Mouse (Mus musculus) hindbrain, embryonic 16.5 days (tissue): ENCODE measurements around the gene Kcne4. TPM values are rescaled to one million over a fixed set of nuclear protein-coding genes. Genes with fewer than 3 reads are reported as not detected.

Experiments used
- ATAC-seq: fragments of 200-750 bp; cut with Nextera tagmentation; 2 replicates; pipeline ENCODE4 v1.8.0; 2017; ENCODE audit warnings: moderate TSS enrichment, moderate library complexity
- H3K27ac ChIP-seq: fragments of 300-500 bp; sonication (generic); 2 replicates; pipeline ENCODE4 v1.5.1; 2014; ENCODE audit warnings: low read depth, mild to moderate bottlenecking, control low read depth, low read length, moderate library complexity
- H3K27me3 ChIP-seq: fragments of 300-500 bp; sonication (generic); replicated peaks from 2 replicates; pipeline ENCODE4 v1.6.1; 2014; ENCODE audit warnings: low read length; ENCODE audit not compliant: control insufficient read depth, insufficient read depth
- H3K36me3 ChIP-seq: fragments of 300-500 bp; sonication (generic); 2 replicates; pipeline ENCODE4 v1.6.1; 2014; ENCODE audit warnings: mild to moderate bottlenecking, low read length, moderate library complexity, mixed read lengths; ENCODE audit not compliant: control insufficient read depth, insufficient read depth
- H3K4me1 ChIP-seq: fragments of 300-500 bp; sonication (generic); 2 replicates; pipeline ENCODE4 v1.6.1; 2014; ENCODE audit warnings: low read depth, low read length; ENCODE audit not compliant: control insufficient read depth, insufficient read depth
- H3K4me2 ChIP-seq: fragments of 300-500 bp; sonication (generic); 2 replicates; pipeline ENCODE4 v1.6.1; 2014; ENCODE audit warnings: mild to moderate bottlenecking, low read length, control low read depth, moderate library complexity
- H3K4me3 ChIP-seq: fragments of 300-500 bp; sonication (generic); 2 replicates; pipeline ENCODE4 v1.5.1; 2014; ENCODE audit warnings: mild to moderate bottlenecking, low read length, control low read depth, moderate library complexity
- H3K9ac ChIP-seq: fragments of 300-500 bp; sonication (generic); 2 replicates; pipeline ENCODE4 v1.6.1; 2014; ENCODE audit warnings: low read depth, mild to moderate bottlenecking, control low read depth, low read length, moderate library complexity
- H3K9me3 ChIP-seq: fragments of 300-500 bp; sonication (generic); 2 replicates; pipeline ENCODE4 v1.6.1; 2014; ENCODE audit warnings: mild to moderate bottlenecking, low read length, moderate library complexity; ENCODE audit not compliant: control insufficient read depth
- WGBS: fragments of 180-500 bp; shearing (Covaris S2); extraction: QIAGEN DNeasy Blood & Tissue Kit; methylation state at CpG from one replicate; pipeline ENCODE4 v1.1.7; 2014; 5-methylcytosine and 5-hydroxymethylcytosine counted together
- polyA plus RNA-seq: library from polyadenylated mRNA; unstranded; fragments of >200 nt; fragmentation: Nextera tagmentation; extraction: Ambion mirVana; gene quantifications from 2 replicates; pipeline ENCODE4 v1.2.1, GENCODE M21; 2015

The Kcne4 gene
- polyA plus RNA-seq, 1 experiment from 2014 or later, result 1.9 TPM

- H3K27ac ChIP-seq, result 0 out of 2 replicates have a peak overlapping the region, but pooled peaks have one; percentile 3
- 60% methylated on average over 11 of the region's 11 CpGs for WGBS
- peak; percentile 19; the same call in 1 of the 2 replicates for ATAC-seq
These were observed 2.3 kb downstream of the Kcne4 start for GRCm38 (mm10) chr1:78818630-78819526.

GRCm38 (mm10) chr1:78819592-78819991, 3.0 kb downstream of the Kcne4 start:
- 35% methylated on average over 7 of the region's 7 CpGs for WGBS
- H3K27ac ChIP-seq, result no peak overlapping the region; the same call in 1 of the 2 replicates

More at GRCm38 (mm10) chr1:78818630-78819526, 2.3 kb downstream of the Kcne4 start:
- Histone ChIP-seq H3K9me3 (no peaks in the 10 kb centered on the region), H3K36me3 (no peaks in the 10 kb centered on the region), H3K4me1 (no peaks in the 10 kb centered on the region; the same call in 1 of the 2 replicates), H3K4me3 (no peak overlapping the region), H3K4me2 (no peak overlapping the region), H3K9ac (no peak overlapping the region), H3K27me3 (no peaks in the 10 kb centered on the region)

GRCm38 (mm10) chr1:78820176-78820575, 3.6 kb downstream of the Kcne4 start:
- H3K27me3 ChIP-seq, result no peaks in the 10 kb centered on the region
- H3K4me1 ChIP-seq, result no peaks in the 10 kb centered on the region; the same call in 1 of the 2 replicates
- H3K9me3 ChIP-seq, result no peaks in the 10 kb centered on the region
- ATAC-seq, result no peak
- H3K27ac ChIP-seq, result no peak overlapping the region
- no peak overlapping the region for H3K4me3 ChIP-seq
- 46% methylated on average over 8 of the region's 8 CpGs for WGBS
- no peak overlapping the region for H3K4me2 ChIP-seq
- H3K36me3 ChIP-seq, result no peaks in the 10 kb centered on the region
- H3K9ac ChIP-seq, result no peak overlapping the region

More at GRCm38 (mm10) chr1:78819592-78819991, 3.0 kb downstream of the Kcne4 start:
- Histone ChIP-seq H3K4me1 (no peaks in the 10 kb centered on the region; the same call in 1 of the 2 replicates), H3K9ac (no peak overlapping the region), H3K9me3 (no peaks in the 10 kb centered on the region), H3K4me2 (no peak overlapping the region), H3K4me3 (no peak overlapping the region), H3K27me3 (no peaks in the 10 kb centered on the region), H3K36me3 (no peaks in the 10 kb centered on the region)
- peak; percentile 49 for ATAC-seq

- no peaks in the 10 kb centered on the region for H3K36me3 ChIP-seq
- ATAC-seq, result no peak
- no peak overlapping the region for H3K4me3 ChIP-seq
- H3K9ac ChIP-seq, result no peak overlapping the region
- H3K4me1 ChIP-seq, result no peaks in the 10 kb centered on the region; the same call in 1 of the 2 replicates
- 41% methylated on average over 9 of the region's 9 CpGs for WGBS
- H3K9me3 ChIP-seq, result no peaks in the 10 kb centered on the region
- no peaks in the 10 kb centered on the region for H3K27me3 ChIP-seq
- H3K4me2 ChIP-seq, result no peak overlapping the region
- H3K27ac ChIP-seq, result no peak overlapping the region
These were observed 4.6 kb downstream of the Kcne4 start for GRCm38 (mm10) chr1:78821111-78821510.

- no peaks in the 10 kb centered on the region; the same call in 1 of the 2 replicates for H3K4me1 ChIP-seq
- no peaks in the 10 kb centered on the region for H3K9me3 ChIP-seq
- H3K36me3 ChIP-seq, result no peaks in the 10 kb centered on the region
- WGBS, result 92% methylated on average over 15 of the region's 15 CpGs
- H3K27me3 ChIP-seq, result no peaks in the 10 kb centered on the region
- H3K4me2 ChIP-seq, result no peak overlapping the region
- no peak overlapping the region for H3K4me3 ChIP-seq
- no peak for ATAC-seq
- no peak overlapping the region for H3K9ac ChIP-seq
- no peak overlapping the region for H3K27ac ChIP-seq
These were observed 5.3 kb downstream of the Kcne4 start for GRCm38 (mm10) chr1:78821733-78822430.

- no peak overlapping the region for H3K27ac ChIP-seq
- no peaks in the 10 kb centered on the region; the same call in 1 of the 2 replicates for H3K4me1 ChIP-seq
- ATAC-seq, result no peak
- H3K4me3 ChIP-seq, result no peak overlapping the region
- no peak overlapping the region for H3K9ac ChIP-seq
- no peaks in the 10 kb centered on the region for H3K27me3 ChIP-seq
- no peak overlapping the region for H3K4me2 ChIP-seq
- no peaks in the 10 kb centered on the region for H3K36me3 ChIP-seq
- WGBS, result 87% methylated on average over 3 of the region's 3 CpGs
- no peaks in the 10 kb centered on the region for H3K9me3 ChIP-seq
These were observed 8.7 kb downstream of the Kcne4 start for GRCm38 (mm10) chr1:78825246-78825645.

GRCm38 (mm10) chr1:78838468-78838867, 21.9 kb downstream of the Kcne4 start:
- H3K27me3 ChIP-seq, result no peaks in the 10 kb centered on the region
- no peaks in the 10 kb centered on the region for H3K4me1 ChIP-seq
- ATAC-seq, result 0 out of 2 replicates have a peak, but pooled peaks have one; percentile 54
- H3K27ac ChIP-seq, result no peak overlapping the region
- no peaks in the 10 kb centered on the region for H3K36me3 ChIP-seq
- no peaks in the 10 kb centered on the region for H3K9me3 ChIP-seq
- WGBS, result 80% methylated on average over 3 of the region's 3 CpGs
- H3K4me3 ChIP-seq, result no peak overlapping the region
- H3K9ac ChIP-seq, result no peak overlapping the region
- H3K4me2 ChIP-seq, result no peak overlapping the region

- Histone ChIP-seq H3K4me1 (no peaks in the 10 kb centered on the region), H3K4me3 (no peak overlapping the region), H3K36me3 (no peaks in the 10 kb centered on the region), H3K9ac (no peak overlapping the region), H3K9me3 (no peaks in the 10 kb centered on the region), H3K27ac (no peak overlapping the region), H3K27me3 (no peaks in the 10 kb centered on the region), H3K4me2 (no peak overlapping the region)
- WGBS, result 70% methylated on average over 2 of the region's 2 CpGs
- ATAC-seq, result no peak
These were observed 24.2 kb downstream of the Kcne4 start for GRCm38 (mm10) chr1:78840769-78841168.

GRCm38 (mm10) chr1:78845661-78846060, 29.1 kb downstream of the Kcne4 start:
- Histone ChIP-seq H3K4me3 (no peak overlapping the region), H3K27me3 (no peaks in the 10 kb centered on the region), H3K4me2 (no peak overlapping the region), H3K9ac (no peak overlapping the region), H3K4me1 (no peaks in the 10 kb centered on the region), H3K9me3 (no peaks in the 10 kb centered on the region), H3K36me3 (no peaks in the 10 kb centered on the region), H3K27ac (no peak overlapping the region)
- 88% methylated on average over 1 of the region's 1 CpGs for WGBS
- ATAC-seq, result peak; percentile 68; the same call in 1 of the 2 replicates
